Mouse (Mus musculus): ENCODE measurements around the gene Cacul1. TPM values are rescaled to one million over a fixed set of nuclear protein-coding genes. Genes with fewer than 3 reads are reported as not detected.
"Not testable (repeated sequence)": the region's sequence is repeated elsewhere in the genome, so short reads cannot be mapped to it uniquely, and the experiment has no call there.

Gene Cacul1
- 10 to 100 TPM; 27.6 to 28.5 TPM for total RNA-seq (2021)

DNA sequence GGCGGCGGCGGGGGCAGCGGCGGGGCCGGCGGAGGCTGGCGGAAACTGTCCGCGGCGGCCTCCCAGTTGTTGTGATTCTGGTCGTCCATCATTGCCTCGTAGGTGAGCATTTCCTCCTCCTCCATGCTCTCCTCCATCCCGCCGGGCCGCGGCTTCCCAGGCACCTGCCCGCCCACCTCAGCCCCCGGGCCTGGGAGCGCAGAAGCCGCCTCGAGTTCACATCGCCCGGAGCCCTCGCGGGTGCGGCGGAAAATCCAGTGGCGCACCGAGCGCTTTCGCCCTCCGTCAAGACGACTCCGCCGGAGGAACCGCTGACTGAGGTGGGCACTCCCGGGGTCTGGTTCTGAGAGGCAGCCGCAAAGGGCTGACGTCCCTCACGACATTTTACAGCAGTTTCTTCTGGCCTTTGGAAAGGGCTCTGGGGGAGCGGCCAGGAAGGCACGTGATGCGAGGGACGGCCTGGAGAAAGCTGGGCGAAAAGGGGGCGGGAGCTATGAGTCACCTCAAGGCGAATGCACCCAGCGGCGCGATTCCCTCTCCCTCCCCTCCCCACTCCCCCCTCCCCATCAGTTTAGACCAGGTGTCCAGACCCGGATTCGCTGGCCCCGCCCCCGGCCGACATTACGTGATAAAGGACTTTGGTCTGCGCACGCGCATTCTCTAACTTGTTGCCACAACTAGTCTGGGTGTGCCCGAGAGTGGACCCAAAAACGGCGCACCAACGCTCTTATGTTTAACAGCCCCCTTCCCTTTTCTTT is at the start of gene Cacul1:
TSS of gene Cacul1 (minus strand) at position 444 of the 758 bp plus-strand sequence.
- peak; percentile 92 for DNase-seq (ENCODE audit: low spot score)
- intact Hi-C loops (cut with DNase I) = loop anchor here (10.0 kb wide), 1 partner anchor 636 kb away; the partner anchor contains the start of gene Rab11fip2

DNA sequence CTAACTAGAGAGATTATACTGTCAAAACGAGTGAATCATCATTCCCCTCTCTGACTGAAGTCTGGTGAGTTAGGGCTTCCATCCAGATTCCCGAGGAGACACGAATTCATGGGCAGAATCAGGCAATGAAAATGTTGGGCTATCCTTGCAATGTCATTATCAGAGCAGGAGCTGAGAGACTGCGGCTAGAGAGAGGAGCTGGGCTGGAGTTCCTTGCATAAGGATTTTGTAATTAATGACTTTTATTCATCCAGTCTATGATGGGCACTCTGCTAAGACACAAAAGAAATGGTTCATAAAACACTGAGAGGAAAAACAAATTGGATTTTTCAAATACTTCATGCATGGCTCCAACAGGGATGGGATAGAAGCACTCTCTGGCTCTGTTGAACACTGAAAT is 38.6 kb upstream of the Cacul1 start:
- intact Hi-C loops (cut with DNase I) = no loop called here
- no peak for DNase-seq (ENCODE audit: low spot score)

DNA sequence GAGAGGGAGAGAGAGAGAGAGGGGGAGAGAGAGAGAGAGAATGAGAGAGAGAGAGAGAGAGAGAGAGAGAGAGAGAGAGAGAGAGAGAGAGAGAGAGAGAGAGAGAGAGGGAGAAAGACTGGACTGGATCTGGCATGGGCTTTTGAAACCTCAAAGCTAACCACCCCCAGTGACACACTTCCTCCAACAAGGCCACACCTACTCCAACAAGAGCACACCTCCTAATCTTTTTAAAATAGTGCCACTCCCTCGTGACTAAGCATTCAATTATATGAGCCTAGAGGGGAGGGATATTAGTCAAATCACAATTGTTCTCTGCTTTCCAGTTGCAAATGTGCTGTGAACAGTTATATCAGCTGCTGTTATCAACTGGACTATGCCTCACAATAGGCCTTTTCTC is 36.2 kb upstream of the Cacul1 start:
- intact Hi-C loops (cut with DNase I) = no loop called here
- no peak for DNase-seq (ENCODE audit: low spot score)

DNA sequence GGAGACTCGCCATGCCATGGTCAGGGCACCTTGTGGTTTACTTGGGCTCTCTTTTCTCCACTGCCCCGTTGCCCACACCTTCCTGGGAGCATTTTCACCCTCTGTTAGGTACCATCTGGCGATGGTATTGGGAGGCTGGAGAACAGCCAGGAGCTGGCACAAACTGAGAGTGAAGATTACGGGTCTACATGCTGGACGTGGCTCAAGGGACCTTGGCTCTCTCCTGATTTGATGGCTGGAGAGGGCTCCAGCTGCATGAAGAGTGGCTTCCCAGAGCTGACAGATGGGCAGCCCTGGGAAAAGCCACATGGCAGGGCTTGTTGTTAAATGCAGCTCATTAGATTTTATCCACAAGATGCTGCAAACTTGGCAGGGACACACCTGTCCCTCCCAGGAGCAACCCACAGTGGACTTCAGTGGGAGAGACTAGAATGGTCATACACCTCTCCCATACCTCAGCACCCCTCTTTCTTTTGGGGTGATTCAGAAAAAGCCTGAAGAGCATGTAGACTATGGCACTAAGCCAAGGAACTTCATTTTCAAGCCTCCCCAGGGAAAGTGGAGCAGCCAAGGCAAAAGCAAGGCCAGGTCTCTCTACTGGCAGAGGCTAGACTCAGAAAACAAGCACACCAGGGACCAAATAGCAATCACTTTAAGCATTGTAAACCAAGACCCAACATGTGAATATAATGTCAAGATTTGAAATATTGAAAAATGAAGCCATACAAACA is 34.8 kb upstream of the Cacul1 start:
- intact Hi-C loops (cut with DNase I) = no loop called here

DNA sequence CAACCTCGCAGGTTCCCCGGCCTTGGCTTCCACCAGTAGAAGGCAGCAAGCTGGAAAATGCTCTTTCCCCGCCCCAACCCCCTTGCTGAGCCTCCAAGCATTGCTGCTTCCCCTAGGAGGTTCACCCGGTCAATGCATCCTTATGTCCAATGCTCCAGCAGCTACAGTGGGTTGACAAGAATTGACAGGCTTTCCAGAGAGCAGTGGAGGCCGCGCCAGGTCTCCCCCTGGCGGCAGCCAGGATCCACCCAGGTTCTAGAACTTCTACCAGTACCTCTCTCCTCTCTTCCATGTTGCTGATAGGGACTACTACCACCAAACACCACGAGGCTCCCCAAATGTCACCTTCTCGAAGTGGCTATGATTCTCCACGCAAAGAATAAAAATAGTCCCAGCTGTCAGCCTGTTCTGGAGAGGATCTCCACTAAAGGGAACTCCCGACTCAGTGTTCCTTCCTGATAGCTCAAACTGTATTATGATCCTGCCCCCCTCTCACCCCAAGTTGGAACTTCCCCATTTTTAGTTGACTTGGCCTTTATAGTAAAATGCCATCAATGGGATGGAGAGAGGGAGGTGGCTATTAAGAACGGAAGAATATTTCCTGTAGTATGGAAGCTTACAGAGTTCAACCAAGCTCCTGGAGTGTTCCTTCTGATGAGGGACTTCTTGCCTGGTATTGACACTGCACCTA is 30.8 kb upstream of the Cacul1 start:
- no peak for DNase-seq (ENCODE audit: low spot score)
- intact Hi-C loops (cut with DNase I) = loop anchor here (5.0 kb wide), 1 partner anchor 174 kb away; no protein-coding TSS in a partner anchor

More for the DNA sequence above, 34.8 kb upstream of the Cacul1 start:
- no peak for DNase-seq (ENCODE audit: low spot score)

DNA sequence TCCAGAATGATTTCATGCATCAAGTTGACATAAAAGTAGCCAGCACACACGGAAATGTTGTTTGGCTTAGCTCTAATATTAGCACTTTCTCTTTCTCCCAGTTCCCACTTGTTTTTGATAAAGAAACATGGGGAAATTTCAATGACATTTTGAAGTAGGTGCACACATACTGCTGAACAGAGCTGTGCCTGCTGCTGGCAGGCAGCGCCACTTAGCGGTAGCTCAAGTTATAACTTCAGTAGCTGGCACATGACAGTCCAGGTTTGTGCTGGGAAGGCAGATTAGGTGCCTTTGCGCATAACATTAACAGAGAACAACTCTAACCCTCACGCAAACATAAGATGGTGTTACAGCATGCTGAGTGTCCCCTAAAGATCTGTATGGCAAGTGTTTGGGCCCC is 27.9 kb upstream of the Cacul1 start:
- no peak for DNase-seq (ENCODE audit: low spot score)
- intact Hi-C loops (cut with DNase I) = loop anchor here (5.0 kb wide), 1 partner anchor 141 kb away; the partner anchor contains the start of gene Prlhr

DNA sequence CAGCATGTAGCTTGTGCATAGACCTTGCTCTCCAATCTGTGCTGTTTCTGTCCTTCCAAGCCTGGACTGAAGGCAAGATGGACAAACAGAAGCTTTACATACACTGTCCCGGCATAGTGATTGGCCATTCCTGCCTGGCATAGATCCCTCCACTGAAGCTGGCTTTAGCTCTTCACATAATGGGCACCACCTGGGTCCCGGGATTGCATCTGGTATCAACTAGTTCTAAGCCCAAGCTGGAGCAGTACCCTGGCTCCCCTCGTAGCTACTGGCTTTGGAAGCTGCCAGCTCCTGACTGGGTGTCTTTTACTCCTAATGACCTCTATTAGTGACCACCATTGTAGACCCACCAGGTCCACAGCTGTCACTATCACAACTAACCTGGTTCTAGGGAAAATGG is 22.8 kb upstream of the Cacul1 start:
- DNase-seq (ENCODE audit: low spot score) = no peak
- intact Hi-C loops (cut with DNase I) = no loop called here

DNA sequence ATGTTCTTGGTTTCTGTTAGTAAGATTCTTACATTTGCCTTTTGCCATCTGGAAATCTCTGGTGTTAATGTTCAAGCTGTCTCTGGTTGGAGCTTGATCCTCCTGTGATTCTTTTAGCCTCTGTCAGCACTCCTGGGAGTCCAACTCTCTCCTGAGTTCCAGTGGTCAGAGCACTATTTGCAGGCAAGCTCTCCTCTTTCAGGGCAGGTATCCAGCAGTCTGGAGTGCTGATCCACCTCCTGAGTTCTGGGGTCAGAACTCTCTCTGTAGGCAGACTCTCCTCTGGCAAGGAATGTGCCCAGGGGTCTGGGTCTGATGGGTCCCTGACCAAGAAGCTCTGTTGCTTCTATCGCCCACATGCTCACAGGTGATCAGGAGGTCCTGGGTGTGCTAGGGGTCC is 21.2 kb upstream of the Cacul1 start:
- DNase-seq (ENCODE audit: low spot score); intact Hi-C loops (cut with DNase I): not testable (repeated sequence)

DNA sequence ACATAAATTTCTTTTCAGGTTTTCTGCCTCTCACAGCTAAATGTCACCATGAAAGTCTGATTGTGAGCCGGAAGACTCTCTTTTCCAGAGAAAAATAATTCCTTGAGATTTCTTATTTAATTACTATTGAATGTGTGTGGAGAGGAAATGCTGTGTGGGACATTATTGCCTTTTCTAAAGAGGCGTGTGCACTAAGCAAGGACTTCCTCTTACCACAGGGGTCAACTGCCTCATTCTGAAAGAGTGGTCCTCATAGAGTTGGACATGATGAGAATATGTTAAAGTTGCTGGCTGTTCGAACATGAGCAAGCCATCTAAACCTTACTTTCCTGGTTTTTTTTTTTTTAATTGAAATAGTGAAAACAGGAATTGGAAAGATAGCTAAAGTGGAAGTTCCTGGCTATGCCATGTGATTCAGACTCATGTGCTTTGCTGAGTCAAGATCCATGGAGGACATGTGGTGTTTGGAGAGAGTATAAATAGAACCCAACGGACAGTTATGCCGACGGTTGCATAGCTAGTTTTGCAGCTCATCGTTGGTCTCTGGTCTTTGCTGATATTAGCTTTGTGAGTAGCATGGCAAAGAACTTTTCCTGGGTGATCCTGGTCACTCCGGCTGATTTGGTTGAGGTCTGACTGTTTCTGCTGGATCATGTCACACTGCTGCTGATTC is 17.3 kb upstream of the Cacul1 start:
- DNase-seq (ENCODE audit: low spot score) = no peak
- intact Hi-C loops (cut with DNase I) = no loop called here

DNA sequence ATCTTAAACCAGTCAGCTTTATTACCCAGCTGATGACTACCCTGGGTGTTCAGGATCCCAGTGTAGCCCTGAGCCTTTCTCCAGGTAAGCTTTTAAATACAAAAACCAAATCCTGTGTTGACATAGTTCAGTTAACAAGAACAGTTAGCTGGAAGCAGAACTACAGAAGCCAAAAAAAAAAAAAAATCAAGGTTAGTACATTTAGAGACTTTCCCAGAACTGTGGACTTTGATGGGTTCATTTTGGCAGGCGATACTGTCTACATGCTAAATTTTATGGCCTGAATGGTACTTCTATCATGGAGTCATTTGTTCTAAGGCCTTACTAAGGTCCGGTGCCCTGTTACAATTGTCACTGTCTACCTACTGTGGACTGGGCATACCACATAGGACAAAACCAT is 8.8 kb upstream of the Cacul1 start:
- no peak for DNase-seq (ENCODE audit: low spot score)
- intact Hi-C loops (cut with DNase I) = loop anchor here (10.0 kb wide), 1 partner anchor 645 kb away; the partner anchor contains the start of gene Rab11fip2

DNA sequence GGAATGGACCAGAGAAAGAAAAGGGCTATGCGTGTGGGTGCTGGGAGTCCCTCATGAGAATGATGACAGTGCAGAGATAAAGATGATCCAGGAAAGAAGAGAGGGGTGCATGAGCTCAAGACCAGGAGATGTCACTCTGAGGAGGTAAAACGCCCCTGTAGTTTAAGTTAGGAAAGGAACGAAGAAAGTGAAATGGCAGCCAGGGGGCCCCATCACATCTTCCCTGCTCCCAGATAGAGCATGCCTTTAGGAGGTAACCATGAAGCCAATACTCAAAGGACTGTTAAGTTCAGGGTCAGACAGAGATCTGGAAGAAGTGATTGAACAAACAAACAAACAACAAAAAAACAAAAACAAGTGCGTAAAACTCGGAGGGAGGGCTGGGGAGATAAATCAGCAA is 5.8 kb upstream of the Cacul1 start:
- DNase-seq (ENCODE audit: low spot score) = no peak
- intact Hi-C loops (cut with DNase I) = loop anchor here (10.0 kb wide), 1 partner anchor 642 kb away; the partner anchor contains the start of gene Rab11fip2

DNA sequence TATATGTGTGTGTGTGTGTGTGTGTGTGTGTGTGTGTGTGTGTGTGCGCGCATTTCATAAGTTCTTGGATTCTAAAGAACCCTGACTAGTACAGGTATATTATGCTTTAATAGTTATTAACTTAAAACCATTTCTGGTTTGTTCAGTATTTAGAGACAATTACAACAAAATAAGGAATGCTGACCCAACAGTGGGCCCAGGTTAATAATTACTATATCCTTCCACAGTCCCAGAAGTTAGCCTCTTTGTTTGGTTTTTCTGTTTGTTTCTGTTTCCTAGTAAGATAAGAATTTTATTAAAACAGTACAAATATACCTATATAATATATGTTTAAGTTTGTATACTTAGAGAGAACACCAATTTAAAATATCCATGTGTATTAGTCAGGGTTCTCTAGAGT is 2.4 kb upstream of the Cacul1 start:
- no peak for DNase-seq (ENCODE audit: low spot score)
- intact Hi-C loops (cut with DNase I) = loop anchor here (10.0 kb wide), 1 partner anchor 638 kb away; the partner anchor contains the start of gene Rab11fip2

DNA sequence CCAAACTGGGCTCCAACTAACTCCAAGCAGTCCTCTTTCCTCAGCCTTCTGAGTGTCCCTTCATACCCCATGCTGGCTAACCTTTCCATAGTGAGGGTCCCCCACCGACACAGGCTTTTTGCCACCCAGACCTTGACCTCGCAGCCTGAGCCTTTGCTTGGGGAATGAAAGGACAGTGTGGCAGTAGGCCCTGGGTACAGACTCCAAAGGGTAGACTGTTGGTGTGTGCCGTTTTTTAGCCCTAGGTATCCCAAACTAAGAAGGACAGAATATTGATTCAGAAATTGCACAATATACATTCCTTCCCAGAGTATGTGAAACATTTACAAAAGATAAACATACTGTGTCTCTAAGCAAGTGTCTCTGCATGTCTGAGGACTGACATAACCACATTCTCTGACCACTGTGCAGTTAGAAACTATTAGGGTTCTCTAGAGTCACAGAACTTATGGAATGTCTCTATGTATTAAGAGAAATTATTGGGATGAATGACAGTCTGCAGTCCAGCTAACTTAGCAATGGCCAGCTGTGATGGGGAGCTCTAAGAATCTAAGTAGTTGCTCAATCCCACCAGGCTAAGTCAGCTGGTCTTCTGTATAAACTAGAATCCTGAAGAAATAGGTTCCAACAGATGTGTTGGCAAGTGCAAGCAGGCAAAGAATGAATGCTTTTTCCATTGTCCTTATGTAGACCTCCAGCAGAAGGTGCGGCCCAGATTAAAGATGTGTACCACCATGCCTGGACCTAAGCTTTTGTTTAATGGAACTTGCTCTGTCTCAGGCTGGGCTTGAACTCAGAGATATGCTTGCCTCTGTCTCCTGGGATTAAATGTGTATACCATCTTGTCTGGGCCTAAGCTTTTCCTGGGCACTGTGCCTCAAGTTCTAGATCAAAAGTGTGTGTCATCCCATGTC is 809 bp upstream of the Cacul1 start:
- intact Hi-C loops (cut with DNase I) = loop anchor here (10.0 kb wide), 1 partner anchor 637 kb away; the partner anchor contains the start of gene Rab11fip2

DNA sequence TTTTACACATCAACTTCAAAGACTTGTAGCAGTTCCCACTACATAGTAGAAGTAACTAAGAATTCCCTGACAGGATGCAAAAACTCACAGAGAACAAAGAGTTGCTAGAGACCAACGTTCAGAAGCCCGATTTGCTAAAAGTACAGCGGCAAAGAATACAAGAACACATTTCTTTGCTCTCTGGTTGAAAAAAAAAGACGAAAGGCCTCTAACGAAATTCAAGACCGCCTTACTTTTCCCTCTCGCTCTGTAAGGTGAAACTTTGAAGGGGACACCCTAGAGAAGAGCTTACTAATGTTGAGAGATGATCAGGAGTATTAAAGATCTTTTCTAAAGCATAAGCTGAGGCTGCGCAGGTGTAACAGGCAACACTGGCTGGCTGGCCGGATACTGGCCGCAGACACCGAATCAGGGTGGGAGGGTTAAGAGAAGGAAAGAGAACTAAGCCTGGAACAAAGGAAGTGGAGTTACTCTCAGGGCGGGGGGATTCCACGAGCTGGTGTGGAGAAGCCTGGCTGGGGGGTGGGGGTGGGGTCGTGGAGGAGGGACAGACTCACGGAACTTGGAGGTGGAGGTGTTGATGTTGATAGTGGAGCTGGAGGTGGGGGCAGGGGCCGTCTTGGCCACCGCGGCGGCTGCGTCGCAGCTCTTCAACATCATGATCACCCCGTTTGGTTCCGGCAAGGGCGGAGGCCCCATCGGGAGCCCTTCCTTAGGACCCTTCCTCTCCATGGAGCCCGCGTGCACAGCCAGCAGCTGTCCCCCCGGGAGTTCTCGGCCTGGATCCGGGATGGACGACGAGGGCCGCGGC is 849 bp downstream of the Cacul1 start:
- no peak for DNase-seq (ENCODE audit: low spot score)
- intact Hi-C loops (cut with DNase I) = loop anchor here (10.0 kb wide), 1 partner anchor 635 kb away; the partner anchor contains the start of gene Rab11fip2

More for the DNA sequence above, 809 bp upstream of the Cacul1 start:
- DNase-seq (ENCODE audit: low spot score) = no peak

DNA sequence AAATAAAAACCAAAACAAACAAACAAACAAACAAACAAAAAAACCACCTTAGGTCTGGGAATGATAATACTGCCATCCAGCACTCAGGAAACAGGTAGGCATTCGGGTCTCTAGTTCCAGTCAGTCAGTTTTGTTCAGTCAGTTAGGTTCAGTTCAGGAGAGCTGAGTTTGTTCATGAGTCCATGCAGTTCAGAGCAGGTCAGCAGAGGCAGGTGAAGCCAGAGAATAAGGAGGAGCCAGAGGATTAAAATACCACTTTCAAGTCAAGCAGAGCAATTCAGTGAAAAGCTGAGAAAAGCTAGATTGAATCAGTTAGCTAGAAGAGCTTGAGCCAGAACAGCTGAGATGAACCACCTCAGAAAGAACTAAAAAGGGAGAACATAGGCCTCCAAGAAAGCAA is 4.1 kb downstream of the Cacul1 start:
- DNase-seq (ENCODE audit: low spot score) = no peak
- intact Hi-C loops (cut with DNase I) = no loop called here

DNA sequence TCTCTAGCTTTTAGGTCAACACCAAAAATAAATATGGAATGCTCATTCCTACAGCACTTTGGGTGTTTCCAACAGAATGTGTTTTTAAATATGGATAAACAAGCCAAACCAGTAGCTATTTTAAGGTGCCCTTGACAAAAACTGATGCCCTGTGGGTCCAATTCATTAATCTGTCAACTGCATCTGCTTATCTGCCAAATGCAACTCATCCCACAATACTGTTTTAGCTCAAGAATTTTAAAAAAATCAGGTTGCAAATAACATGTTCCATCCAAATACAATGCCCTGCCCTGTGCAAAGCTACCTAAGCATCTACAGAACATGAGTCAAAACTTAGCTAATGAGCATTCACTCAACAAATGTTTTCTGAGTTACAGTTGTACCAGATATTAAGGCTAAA is 20.3 kb downstream of the Cacul1 start:
- intact Hi-C loops (cut with DNase I) = no loop called here
- no peak for DNase-seq (ENCODE audit: low spot score)

DNA sequence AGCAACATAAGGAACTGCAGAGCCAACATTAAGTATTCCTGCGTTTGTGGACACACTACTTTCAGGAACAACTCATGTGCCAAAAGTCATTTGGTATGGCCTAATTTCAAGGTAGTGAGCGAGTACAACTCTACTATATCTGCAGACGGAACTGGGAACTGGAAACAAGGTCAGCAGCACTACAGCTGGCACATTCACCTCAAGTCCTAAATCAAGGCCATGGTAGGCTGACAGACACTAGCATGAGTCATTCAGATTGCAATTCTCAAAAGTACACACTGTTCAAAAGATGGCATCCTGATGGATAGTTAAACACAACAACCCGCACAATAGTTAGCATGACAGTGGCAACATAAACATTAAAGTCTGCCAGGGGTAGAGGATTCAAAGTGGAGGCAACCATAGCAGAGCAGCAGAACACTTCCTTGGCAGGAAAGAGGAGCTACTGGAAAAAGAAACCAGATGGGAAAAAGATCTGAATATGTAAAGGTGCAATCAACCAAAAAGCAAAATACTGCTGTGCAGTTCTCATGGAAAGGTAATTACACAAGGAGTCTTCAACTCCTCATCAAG is 25.9 kb downstream of the Cacul1 start:
- DNase-seq (ENCODE audit: low spot score) = no peak
- intact Hi-C loops (cut with DNase I) = loop anchor here (5.0 kb wide), 1 partner anchor 88 kb away; the partner anchor contains the start of gene Prlhr

Measured in heart, postnatal 25 days (tissue).